Mouse (Mus musculus) frontal cortex, adult (tissue): ENCODE data around the gene Fastkd5.
"Not testable (repeated sequence)": the region's sequence is repeated elsewhere in the genome, so short reads cannot be mapped to it uniquely, and the experiment has no call there.

Experiments used
- ATAC-seq: cut with Nextera tagmentation; 2 replicates; pipeline ENCODE4 v1.9.2; 2017; ENCODE audit warnings: mild to moderate bottlenecking, moderate library complexity, mixed read lengths; ENCODE audit not compliant: low TSS enrichment

Gene Fastkd5

GRCm38 (mm10) chr2:130577021-130577420 lies 52.8 kb downstream of the Fastkd5 start:
- no peak for ATAC-seq

GRCm38 (mm10) chr2:130576564-130576963 lies 53.3 kb downstream of the Fastkd5 start:
- not testable (repeated sequence) for ATAC-seq

GRCm38 (mm10) chr2:130575873-130576272 lies 54.0 kb downstream of the Fastkd5 start, which contains the start of gene Oxt:
Oxt (plus strand) TSS chr2:130576173.
- no peak for ATAC-seq

- ATAC-seq, result no peak
Measured at GRCm38 (mm10) chr2:130574960-130575359, 54.9 kb downstream of the Fastkd5 start.

GRCm38 (mm10) chr2:130569926-130570325 lies 59.9 kb downstream of the Fastkd5 start:
- no peak for ATAC-seq

- ATAC-seq, result no peak
Measured at GRCm38 (mm10) chr2:130568921-130569320, 60.9 kb downstream of the Fastkd5 start.

- no peak for ATAC-seq
Measured at GRCm38 (mm10) chr2:130564983-130565382, 64.8 kb downstream of the Fastkd5 start.

GRCm38 (mm10) chr2:130564063-130564462 lies 65.8 kb downstream of the Fastkd5 start:
- ATAC-seq, result 0 out of 2 replicates have a peak, but pooled peaks have one; percentile 1
